Mouse (Mus musculus) left cerebral cortex, adult 9 months (tissue): ENCODE data around the gene Slc43a3.
A peak's percentile ranks its signal among the peaks of the same experiment; 100 is the strongest.

Experiments
- DNase-seq, 2 experiments: peaks; one replicate each; pipeline ENCODE4 v3.0.0; 2022; ENCODE audit warnings: low spot score in 2 of 2

The Slc43a3 gene

DNA sequence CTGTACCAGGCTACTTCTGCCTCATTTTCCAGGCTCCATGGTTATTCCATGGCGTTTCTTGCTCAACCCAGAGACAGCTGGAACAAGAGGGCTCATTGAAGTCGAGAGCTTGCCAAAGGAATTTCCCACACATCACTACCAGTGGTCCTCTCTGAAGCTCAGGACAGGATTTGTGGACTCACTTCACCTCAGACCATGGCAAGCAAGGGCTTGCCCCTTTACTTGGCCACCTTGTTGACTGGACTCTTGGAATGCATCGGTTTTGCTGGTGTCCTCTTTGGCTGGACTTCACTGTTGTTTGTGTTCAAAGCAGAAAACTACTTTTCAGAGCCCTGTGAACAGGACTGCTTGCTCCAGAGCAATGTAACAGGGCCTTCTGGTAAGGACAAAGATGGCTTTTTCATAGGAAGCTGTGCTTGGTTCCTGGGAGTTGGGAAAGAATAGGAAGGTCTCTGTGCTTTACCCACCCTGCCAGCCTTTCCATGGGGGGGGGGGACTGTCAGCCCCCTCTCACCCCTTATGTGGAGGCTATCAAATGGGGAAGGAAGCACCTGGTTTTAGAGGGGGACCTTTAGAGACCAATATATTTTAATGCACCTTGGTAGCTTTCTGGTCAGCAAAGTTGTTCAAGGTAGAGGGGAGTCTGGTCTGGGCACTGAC is 1.2 kb downstream of the Slc43a3 start:
- DNase-seq = no peak

DNA sequence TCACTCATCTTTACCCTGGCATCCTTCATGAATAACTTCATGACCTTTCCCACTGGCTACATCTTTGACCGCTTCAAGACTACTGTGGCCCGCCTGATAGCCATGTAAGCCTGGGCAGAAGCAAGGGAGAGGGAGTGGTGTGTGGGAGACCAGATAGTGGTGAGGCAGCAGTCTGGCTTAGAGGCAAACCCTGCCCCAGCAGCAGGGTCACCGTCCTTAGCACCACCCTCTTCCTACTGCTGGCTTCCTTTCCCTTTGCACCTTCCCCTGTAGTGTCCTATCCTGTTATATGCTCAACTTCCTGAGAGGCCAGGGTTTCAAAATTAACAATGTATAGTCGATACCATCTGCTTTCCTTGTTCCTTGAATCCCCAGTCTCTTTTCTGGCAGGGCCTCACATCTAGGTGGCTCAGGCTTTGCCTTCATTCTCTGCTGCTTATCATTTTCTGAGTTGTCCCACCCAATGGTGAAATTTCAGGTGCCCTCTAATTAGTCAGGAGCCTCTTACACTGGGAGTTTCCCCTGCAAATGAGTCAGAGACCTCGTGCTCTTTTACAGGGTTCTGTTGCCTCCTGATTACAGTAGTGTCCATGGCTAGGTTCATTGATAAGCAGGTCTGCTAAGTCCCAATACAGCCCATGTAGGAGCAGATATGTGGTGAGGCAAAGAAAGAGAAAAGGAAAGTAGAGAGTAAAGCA is 2.0 kb downstream of the Slc43a3 start:
- DNase-seq = no peak

DNA sequence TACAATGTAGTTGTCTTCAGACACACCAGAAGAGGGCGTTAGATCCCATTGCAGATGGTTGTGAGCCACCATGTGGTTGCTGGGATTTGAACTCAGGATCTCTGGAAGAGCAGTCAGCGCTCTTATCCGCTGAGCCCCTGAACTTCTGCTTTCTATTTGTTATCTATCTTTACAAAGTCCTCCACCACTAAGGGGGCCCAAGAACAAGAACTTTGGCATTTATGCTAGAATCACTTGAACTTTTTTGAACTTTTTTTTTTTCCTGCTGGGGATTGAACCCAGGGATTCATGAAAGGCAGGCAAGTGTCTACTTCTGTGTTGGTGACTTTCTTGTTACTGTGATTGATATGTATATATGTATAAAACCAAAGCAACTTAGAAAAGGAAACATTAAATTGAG is 2.9 kb downstream of the Slc43a3 start:
- DNase-seq = no peak

DNA sequence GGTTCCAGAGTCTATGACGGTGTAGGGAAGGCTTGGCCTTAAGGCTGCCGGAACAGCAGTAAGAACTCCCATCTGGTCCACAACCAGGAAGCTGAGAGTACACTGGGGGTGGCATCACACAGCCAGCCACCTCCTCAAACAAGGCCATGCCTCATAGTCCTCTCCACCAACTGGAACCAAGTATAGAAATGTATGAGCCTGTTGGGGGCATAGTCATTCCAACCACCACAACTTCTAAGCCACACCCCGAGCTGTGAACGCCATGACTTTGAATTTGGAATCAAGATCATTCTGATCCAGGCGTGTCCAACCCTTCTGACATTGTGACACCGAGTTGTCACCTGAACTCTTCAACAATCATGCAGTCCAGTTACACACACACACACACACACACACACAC is 3.3 kb downstream of the Slc43a3 start:
- DNase-seq = no peak

DNA sequence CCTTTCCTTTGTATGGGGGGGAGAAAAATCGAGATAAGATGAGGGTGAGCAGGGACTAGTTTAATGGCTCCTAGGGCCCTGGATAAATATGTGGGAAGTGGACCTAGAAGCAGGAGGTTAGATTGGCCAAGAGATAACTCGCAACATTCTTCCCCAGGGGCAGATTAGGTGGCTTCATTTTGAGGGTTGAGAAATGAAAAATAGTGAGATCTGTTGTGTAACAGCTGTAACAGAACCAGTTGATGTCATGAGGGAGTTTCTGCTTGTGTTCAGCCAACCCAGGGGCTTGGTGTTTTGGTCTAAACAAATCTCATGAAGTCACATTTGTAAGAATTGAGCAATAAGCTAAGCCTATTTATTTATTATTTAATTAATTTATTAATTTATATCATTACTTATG is 5.0 kb downstream of the Slc43a3 start:
- no peak for DNase-seq

DNA sequence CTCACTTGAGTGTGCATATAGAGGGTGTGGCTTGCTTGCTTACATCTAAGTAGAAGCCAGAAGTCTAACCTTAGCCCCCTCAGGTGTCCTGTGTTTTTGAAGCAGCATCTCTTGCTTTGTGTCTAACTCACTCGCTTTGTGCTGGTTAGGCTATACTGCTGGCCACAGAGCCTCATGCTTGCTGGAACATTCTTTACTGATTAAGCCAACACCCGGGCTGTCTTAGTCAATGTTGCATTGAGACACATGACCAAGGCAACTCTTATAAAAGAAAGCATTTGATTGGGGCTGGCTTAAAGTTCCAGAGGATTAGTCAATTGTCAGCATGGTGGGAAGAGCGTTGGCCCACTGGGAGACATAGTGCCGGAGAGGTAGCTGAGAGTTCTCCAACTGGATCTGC is 5.4 kb downstream of the Slc43a3 start:
- DNase-seq = no peak

DNA sequence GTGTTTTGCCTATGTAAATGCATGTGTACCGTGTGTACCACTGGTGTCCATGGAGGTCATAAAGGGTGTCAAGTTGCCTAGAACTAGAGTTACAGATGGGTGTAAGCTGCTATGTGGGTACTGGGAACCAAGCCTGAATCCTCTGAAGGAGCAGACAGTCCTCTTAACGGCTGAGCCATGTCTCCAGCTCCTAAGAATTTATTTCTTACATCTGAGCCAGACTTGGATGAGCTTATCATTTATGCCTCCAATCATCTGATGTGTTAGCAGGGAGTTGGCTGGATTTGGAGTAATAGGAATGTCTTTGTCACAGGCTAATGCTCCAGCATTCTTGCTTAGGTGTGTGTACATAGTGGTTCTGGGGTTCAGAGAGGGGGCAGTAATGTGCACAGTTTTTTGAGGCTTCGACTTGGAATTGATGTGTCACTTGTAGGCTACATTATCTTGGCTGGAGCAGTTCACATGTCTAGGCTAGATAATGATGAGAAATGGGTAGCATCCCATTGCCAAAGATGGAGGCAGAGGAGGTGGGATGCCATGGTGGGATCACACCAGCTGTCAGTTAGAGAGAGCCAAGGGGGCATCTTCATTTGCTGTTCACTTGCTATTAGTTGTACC is 10.9 kb downstream of the Slc43a3 start:
- no peak for DNase-seq

DNA sequence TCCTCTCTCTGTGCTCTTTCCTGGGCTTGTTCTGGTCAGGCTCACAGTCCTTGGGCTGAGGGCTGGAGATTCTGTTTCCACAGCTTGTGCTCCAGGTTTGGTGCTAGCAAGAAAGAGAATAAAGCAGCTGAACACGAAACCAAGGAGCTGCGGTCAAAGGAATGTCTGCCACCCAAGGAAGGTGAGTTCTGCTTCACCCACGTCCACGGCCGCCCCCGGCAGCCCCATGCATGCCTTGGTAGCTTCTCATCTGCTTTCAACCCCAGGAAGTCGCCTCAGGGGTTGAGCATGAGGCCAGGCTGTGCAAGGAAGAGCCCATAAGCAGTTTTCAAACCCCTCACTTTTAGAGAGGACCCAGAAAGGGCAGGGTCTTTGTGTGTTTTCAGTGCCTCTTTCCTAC is 11.9 kb downstream of the Slc43a3 start:
- DNase-seq = no peak

DNA sequence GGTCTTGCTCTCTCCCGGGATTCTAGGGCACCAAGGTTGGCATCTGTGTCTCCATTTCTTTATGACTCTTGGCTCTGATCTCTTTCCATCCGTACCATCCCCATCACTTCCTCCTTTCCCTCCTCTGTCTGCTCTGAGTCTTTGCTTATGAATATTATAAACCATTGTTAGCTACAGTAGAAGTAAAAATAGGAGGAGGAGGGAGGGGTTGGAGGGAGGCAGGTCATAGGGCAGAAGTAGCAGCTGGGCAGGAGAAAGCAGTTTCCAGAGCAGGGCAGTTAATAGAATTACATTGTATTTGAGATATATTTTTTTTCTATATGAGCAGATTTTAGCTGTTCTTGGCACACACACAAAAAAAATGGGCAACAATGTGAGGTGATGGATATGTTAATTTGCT is 12.3 kb downstream of the Slc43a3 start:
- no peak for DNase-seq

DNA sequence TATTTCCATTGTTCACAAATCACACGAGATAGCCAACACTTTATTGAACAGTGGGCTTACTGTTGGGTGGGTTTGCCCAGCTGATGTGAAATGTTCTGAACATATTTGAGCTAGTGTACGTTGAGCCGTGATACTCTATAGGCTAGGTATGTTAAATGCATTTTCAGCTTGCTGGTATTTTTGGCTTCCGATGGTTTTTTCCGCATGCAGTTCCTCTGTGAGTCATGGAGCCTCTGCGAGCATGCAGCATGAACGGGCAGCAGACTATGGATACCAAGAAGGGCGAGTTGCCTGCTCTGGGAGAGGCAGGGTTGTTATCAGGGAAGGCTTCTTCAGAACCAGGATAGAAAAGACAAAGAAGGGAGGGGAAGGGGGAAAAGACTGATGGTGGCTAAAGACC is 14.6 kb downstream of the Slc43a3 start:
- DNase-seq = peak in 1 of 2 experiments; percentile 21

DNA sequence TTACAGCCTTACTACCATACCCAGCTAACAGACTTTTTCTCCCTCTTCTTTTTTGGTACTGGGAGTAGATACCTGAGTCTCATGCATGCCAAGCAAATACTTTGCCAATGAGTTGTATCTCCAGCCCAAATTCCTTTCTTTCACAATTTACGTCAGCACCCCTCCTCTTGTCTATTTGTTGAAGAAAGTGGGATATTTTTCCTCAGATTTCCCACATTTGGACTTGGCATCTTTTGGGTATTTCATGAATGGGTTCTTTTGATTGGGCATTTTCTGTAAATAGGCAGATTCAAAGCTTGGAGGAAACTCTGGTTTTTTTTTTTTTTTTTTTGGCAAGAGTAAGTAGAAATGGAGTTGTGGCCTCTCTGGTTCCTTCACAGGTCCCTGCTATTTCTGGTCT is 15.9 kb downstream of the Slc43a3 start:
- DNase-seq = no peak

DNA sequence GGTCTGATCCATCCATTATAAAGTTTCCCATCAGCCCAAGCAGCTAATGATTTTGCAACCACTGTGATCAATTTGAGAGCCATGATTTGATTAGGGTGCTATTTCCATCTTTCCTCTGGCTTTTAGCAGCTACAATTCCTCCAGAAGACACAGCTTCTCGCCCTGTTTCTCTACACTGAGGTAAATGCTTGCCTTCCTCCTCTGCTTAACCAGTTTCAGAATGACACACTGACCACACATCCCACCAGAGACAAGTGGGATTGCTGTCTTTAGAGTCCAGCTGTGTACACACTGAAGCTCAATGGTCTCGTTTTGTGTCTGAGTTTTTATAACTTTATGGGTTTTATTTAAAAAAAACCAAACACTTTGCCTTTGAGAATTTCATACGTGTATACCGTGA is 16.3 kb downstream of the Slc43a3 start:
- no peak for DNase-seq

DNA sequence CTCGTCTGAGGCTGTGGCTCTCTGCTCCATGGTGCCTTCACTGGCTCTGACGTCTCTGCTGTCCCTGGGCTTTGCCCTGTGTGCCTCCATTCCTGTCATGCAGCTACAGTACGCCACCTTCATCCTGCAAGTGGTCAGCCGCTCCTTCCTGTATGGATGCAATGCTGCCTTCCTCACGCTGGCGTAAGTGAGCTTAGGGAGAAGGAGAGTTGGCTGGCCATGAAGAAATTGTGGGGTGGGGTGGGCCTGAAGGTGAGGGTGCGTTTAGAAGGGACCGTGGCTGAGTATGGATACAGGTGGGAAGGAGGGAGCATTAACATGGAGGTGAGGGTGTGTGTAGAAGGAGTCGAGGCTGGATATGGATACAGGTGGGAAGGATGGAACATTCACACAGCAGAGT is 19.1 kb downstream of the Slc43a3 start:
- DNase-seq = no peak

DNA sequence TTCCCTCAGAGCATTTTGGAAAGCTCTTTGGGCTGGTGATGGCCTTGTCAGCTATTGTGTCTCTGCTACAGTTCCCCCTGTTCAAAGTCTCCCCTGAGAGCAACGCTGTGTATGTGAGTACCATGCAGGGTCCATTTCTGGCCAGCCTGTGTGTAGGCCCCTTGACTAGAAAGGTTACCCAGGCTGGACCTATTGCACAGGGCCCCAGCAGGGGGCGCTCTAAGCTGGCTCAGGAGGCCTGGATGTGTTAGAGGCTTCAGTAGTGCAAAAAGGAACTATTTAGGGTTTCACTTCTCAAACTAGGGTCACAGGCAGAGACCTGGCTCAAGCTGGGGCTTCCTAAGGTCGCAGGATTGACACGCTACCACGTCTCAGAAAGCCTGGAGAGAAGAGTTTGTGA is 19.9 kb downstream of the Slc43a3 start:
- peak in 1 of 2 experiments; percentile 52 for DNase-seq

DNA sequence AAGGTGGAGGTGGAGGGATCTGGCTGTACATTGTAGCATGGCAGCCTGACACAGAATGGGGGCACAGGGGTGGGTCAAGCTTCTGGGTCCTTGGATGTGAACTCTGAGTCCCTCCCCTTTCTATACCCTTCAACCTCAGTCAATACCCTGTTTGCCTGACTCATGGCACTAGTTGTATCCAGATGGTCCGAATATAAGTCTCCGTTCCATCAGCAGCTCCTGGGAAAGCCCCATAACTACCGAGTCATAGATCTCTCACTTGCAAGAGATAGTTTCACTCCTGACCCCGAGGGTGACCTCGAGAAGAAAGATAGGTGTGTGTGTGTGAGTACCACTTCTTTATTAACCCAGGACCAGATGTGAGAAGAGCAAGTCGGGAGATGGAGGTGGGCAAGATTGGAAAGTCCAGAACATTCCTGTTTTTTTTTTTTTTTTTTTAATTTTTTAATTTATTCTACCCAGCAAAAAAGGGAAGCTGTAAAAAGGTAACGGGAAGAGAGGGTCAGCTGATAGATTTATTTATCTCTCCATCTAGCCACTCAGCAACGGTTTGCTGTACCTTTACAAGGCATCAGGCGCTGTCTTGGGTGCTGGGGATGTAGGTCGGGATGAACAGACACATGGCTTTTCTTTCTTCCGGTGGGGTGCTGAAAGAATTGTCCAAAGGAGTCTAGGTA is 22.3 kb downstream of the Slc43a3 start:
- DNase-seq = no peak

DNA sequence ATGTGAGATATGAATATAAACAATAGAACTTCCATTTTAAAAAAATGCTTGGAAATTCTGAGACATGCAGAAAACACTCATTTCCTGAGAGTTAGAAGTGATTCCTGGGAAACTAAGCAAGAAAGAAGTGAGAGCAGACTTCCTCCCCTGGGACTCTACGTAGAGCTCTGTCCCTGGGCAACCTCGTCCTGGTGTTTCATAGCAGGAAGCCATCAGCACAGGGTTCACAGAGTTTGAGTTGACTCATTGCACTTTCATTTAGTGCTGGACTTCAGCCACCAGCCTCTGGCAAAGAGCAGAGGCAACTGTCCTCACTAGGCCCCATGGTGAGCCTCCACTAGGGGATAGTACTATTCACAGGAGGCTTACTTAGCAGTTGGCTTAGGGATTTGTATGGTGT is 24.9 kb downstream of the Slc43a3 start:
- DNase-seq = no peak

DNA sequence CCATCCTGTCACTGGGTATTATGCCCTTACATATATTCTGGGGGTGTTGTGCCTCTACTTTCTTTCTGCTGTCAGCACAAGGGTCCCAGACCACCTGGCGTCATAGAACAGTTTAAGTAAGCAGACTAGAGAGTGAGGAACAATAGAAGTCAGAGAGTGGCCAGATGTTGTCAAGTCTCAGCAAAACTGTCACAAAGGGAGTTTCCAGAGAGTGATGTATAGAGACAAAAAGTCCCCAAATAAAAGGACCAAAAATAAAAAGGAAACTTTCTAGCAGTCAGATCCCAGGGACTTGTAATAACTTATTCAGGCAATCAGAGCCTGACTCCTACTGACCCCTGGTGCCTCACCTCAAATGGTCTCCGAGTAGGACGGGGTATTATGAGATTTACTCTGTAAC is 25.5 kb downstream of the Slc43a3 start:
- no peak for DNase-seq

DNA sequence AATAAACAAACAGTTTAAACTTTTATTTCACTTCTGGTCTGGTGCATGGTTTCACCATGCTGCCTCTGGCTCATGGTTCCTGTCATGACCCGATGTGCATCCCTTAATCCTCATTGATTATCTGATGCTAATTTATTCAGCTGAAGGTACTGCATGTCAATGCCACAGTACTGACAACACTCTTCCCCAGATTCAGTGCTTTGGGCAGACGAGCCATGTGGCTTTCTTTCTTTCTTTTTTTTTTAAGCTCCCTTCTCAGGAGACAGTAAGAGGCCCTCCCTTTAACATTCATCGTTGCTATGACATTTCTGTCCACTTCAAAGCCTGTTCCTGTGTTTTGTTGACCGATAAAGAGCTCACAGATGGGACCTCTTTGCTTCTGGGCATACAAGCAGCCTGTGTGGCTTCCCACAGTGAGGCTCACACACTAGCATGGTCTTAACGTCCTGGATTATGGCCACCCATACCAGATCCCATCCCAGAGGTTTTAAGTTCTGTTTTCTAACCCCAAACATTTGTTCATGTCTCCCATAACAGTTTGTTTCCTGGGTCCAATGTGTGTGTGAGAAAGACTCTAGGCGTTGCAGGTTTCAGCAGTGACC is 26.6 kb downstream of the Slc43a3 start:
- DNase-seq = no peak

DNA sequence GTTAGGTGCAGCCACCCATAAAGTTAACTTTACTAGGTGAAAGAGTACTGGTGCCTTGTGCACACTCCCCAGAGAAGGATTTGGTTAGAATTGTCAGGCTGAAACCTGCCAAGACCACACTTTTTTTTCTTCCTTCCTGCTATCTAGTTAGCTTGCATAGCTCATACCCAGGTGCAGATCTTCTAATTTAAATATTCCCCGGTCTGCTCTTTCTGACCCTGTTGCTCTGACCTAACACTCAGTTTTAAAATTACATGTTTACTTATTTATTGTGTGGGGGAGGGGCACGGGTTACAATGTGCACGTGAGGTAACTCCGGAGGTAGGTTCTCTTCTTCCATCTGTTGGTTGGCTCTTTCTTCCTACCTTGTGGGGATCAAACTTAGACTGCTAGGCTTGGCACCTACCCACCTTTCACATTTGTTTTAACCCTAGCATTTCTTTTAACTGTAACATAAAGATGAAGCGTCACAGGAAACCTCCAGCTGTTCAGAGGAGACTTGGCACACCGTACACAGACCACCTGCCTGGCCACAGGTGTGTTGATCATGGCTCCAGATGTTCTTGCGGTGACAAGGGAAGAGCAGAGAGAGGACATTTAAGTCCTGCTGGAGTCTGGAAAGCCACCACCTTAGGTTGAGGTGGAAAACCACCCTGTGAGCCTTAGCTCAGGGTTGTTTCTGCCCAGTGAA is 27.9 kb downstream of the Slc43a3 start:
- no peak for DNase-seq

DNA sequence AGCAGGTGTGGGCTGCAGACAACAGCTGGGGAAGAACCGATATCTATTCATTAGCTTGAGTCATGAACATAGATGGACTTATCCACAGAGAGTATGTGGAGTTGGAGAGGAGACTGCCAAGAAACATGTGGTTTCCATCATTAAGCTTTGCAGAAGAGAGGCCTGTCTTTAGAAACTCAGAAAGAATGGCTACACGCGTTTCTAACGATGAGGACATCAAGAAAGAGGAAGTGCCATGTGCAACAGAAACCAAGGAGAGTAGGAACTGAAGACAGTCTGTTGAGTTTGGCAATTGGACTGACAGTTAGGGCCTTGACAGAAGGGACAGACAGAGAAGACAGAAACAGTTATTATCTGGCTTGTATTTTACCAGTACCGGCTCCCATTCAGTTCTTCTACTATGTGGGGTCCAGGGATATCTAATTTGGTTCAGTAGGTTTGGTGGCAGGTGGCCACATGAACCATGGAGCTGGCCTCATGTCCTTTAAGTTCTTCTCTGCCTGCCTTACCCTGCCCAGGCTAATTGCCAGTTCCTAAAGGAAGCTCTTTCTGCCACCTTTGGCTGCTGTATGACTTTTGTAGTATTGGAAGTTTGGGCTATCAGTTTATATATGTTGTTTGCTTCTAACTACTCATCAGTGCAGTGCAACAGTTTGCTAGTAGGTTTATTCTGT is 31.1 kb downstream of the Slc43a3 start:
- no peak for DNase-seq

DNA sequence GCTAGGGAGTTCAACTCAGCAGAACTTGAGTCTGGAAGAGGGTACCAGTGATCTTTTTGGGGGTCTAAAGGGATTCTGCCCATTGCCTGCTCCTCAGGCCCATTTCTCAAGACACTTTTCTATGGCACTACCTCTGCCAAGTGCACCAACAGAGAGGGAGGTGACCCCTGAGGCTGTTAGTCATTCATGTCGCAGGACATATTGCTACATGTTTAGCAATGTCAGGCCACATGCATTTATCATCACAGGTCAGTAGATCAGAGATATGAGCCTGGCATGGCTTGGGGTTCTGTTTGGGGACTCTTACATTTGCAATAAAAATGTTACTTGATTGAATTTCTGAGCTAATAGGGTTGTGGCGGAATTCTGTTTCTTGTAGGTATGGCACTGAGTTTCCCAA is 39.2 kb downstream of the Slc43a3 start:
- no peak for DNase-seq
